Mouse (Mus musculus): Measurements from ENCODE around the gene Auts2. TPM values are rescaled to one million over a fixed set of nuclear protein-coding genes. Genes with fewer than 3 reads are reported as not detected.

Auts2 gene
- total RNA-seq, 2 experiments from 2014 or later, result 3.3 TPM; not detected in 1

DNA sequence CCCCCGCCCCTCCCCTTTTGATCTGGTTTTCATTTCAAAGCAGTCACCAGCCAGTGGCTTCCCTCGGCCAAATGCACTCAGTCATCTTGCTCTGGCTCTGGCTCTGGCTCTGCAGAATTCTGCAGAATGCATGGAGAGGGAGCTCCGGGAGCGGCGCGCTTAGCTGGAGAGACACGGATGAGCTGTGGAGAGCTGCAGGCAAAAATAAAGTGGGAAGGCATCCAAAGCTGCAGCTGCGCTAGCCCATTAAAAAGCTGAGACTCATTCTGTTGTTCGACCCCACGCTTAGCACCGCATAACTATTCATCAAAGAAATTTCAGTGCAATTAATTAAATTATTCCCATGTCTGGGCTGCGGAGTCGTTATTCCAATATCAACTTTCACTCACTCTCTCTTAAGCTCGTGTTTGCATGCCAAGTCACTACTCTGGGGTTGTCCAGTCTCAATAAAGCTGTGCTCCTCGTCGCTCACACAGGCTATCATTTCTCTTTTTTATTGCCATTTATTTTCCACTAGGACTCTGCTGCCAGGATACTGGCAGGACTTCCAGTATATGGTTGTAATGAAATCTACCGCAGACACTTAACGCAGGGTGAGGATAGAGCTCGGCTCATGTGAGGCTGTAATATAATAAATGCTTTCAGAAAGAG lies 468.3 kb downstream of the Auts2 start:
- ATAC-seq (replicated peaks; ENCODE audit: low FRiP score, low TSS enrichment, poor library complexity, severe bottlenecking), result no peak

- no peak for ATAC-seq (replicated peaks; ENCODE audit: low FRiP score, low TSS enrichment, poor library complexity, severe bottlenecking)
Observed at GRCm38 (mm10) chr5:132074360-132074723, 468.8 kb downstream of the Auts2 start.

DNA sequence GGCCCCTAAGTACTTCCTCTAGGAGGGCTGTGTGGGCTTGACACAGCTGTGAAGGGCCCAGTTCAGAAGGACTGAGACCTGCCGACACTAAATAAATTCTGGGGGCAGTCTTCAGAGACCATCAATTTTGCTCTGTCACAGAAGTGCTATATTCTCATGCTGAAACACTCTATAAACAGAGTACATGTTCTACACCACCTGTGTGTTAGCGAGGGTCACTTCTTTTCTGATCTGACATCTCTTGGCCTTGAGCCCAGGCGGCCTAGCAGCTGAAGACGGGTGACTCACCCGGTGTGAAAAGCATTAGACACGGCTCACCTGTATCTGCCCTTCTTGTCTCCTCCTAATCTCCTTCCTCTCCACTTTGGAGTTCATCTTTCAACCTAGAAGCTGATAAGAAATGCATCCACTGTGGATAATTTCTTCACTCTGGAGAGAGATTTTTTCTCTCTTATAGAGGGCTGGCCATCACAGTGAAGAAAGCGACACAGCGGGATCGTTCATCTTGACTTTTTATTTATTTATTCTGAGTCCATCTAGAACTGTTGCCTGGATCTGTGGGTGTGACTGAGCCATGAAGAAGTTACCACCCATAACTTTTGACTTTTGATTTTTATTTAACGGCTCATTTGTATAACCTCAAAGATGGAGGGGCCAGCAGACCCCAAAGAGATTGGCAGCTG lies 469.3 kb downstream of the Auts2 start:
- ATAC-seq (replicated peaks; ENCODE audit: low FRiP score, low TSS enrichment, poor library complexity, severe bottlenecking), result no peak

- ATAC-seq (replicated peaks; ENCODE audit: low FRiP score, low TSS enrichment, poor library complexity, severe bottlenecking), result no peak
Observed at GRCm38 (mm10) chr5:132072356-132072755, 470.8 kb downstream of the Auts2 start.

DNA sequence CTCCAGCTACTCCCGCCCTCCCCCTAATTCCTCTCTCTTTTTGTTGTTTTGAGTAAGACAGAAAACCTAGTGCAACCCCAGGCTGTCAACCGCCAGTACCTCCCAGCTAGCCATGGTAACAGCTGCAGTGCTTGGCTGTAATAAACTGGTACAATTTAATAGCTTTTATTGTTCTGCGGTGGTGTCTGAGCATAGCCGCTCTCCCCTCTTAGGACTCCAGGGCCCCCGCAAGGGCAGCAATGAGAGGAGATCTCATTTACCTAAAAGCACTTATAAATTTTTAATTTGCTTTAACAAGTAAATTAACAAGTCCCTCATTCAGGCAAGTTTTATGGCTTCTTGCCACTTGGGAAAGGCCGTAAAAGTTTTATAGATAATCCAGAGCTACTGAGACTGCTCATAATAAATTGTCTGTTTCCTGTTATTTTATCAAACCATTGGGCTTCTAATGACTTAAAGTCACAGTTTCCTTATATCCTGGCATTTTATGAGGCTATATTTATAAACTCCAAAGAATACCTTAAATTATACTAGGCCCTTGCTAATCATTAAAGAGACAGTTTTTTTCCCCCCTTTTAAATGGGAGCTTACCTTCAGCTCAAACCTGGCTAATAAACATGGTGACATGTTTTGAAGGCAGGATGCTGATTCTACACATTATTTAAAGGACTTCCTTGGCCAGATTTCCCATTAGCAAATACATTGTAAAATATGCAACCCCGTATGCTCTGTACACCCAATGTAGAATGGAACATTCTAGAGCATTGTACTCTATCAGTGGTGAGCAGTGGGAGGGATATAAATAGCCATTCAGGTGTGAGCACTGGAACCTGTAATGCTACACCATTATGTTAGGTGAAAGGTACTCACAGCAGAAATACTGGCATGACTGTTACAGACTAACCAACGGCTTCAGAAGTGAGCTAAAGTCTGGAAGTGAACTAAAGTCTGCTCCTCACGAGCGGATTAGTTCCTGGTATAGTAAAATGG lies 475.1 kb downstream of the Auts2 start:
- ATAC-seq (replicated peaks; ENCODE audit: low FRiP score, low TSS enrichment, poor library complexity, severe bottlenecking), result no peak

DNA sequence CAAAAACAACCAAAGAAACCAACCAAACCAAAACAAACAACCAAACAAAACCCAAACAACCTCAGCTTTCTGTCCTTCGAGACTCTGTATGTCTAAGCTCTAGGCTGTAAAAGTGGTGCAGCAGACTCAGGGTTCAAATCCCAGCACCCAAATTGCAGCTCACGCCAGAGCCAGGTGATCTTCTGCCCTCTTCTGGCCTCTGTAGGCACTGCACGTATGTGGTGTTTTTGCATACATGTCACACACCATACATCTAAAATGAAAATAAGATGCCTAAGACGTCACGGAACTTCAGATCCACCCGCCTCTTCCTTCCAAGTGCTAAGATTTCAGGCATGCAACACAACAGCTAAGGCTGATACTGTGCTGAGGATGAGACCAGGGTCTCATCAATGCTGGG lies 483.0 kb downstream of the Auts2 start:
- no peak for ATAC-seq (replicated peaks; ENCODE audit: low FRiP score, low TSS enrichment, poor library complexity, severe bottlenecking)

GRCm38 (mm10) chr5:132052637-132053036 lies 490.5 kb downstream of the Auts2 start:
- no peak for ATAC-seq (replicated peaks; ENCODE audit: low FRiP score, low TSS enrichment, poor library complexity, severe bottlenecking)

DNA sequence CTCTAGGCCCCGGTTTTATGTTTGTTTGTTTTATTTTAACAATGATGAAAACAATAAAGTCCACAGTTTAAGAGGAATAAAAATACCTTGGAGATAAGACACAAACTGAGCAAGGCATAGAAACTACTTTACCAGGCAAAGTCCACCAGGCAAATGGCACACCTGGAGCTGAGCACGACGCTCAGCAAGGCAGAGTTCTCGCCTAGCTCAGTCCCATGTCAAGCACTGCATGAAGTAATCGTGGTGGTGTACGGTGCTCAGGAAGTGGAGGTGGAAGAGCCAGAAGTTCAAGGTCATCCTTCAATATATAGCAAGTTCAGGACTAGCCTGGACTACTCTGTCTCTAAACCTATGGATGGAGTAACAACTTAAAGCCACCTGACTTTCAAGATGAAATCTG lies 503.6 kb downstream of the Auts2 start:
- ATAC-seq (replicated peaks; ENCODE audit: low FRiP score, low TSS enrichment, poor library complexity, severe bottlenecking), result no peak

DNA sequence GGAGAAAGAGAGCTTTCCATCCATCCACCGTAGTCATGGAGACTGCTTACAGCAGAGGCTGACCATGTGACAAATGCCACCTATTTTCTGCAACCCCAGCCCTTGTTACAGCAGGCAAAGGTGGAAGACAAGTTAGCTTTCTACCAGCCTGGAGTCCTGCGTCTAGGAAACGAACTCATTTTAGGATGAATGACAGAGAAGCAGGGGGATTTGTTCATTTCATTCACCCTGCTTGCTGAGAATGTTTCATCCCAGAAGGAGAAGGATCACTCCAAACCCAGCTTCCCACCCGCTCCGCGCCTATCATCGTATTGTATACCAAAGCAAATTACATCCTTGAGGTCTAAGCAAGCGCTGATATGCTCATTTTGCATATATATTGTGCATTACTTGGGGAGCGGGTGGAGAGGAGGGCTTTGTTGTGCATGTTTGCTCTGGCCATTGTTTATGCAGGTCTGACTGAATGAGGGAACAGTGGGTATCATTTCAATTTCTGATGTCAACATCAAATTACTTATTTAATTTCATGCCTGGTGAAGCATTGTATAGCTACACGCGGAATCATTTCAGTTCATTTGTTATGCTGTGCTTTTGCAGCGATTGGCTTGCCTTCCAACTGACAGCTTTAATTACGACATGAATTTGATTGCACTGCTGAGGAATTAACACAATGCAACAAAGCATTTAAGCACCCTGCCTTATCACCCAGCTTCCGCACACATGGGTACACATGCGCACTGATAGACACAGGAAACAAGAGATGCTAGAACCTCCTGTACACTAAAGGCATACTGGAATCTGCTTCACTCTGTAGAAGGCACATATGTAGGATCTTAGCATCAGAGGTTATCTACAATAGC lies 509.4 kb downstream of the Auts2 start:
- ATAC-seq (replicated peaks; ENCODE audit: low FRiP score, low TSS enrichment, poor library complexity, severe bottlenecking), result no peak

DNA sequence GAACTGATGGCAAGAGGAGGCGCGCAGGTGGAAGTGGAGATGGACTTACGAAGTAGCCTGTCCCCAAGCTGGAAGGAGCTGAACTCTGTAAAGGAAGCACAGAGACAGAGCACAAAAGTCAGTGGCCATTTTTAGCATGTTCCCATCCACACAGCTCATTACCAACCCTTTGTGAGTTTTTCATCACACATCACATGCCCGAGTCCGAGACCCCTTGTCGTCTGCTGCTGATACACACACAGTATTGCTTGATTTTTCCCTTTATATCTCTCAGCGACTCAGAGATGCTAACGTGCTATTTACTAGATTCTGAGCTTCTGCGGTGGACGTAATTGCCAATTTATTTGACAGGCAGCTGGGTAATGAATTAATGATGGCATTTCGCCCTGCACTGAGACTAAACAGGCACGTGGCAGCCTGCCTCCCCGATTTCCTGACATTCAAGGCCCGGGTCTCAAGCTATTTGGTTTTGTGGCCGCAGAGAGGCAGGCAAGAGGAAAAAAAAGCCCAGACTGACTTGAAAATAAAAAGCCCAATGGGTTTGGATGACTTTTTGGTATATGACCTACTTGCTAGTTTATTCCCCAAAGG lies 512.1 kb downstream of the Auts2 start:
- ATAC-seq (replicated peaks; ENCODE audit: low FRiP score, low TSS enrichment, poor library complexity, severe bottlenecking), result no peak

- ATAC-seq (replicated peaks; ENCODE audit: low FRiP score, low TSS enrichment, poor library complexity, severe bottlenecking), result no peak
Observed at GRCm38 (mm10) chr5:132029638-132030037, 513.5 kb downstream of the Auts2 start.

- ATAC-seq (replicated peaks; ENCODE audit: low FRiP score, low TSS enrichment, poor library complexity, severe bottlenecking), result no peak
Observed at GRCm38 (mm10) chr5:132029038-132029437, 514.1 kb downstream of the Auts2 start.

DNA sequence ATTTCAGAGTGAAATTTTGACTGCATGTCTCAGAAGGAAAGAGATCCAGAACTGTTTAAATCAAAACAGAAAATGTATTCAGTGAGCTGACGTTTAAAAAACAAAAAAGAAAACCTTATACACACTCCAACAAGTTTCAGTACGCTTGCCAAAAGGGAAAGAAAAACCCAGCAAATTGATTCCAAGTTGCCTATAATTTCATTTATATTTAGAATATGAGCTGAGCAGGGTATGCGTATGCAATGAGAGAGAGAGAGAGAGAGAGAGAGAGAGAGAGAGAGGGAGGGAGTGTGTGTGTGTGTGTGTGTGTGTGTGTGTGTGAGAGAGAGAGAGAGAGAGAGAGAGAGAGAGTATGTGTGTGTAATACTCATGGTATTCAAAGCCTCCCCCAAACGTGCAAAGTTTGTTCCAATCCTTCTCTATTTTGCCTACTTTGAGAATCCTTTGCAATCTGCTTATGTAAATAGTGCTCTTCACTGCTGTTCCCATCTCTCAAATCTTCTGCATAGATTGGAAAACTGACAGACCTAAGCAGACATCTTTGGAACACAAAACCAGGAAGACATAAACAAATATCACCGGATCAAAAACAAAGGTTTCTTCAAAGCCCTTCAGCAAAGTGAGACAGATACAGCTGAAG lies 515.2 kb downstream of the Auts2 start:
- ATAC-seq (replicated peaks; ENCODE audit: low FRiP score, low TSS enrichment, poor library complexity, severe bottlenecking), result no peak

DNA sequence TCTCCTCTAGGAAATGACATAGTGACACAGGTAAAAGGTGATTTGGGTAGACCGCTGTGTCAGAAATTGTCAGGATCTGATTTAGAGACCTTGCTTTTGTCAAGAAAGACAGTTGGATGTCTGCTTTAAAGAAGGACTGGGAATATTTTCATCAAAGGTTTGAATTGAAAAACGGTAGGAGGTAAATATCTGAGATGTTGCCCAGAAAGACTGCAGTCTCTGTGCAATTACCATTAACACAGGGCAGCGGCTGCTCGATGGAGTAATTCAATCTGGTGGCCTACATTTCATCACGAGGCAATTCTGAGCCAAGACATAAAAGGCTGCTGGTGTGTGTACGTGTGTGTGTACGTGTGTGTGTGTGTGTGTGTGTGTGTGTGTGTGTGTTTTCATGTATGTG lies 529.8 kb downstream of the Auts2 start:
- no peak for ATAC-seq (replicated peaks; ENCODE audit: low FRiP score, low TSS enrichment, poor library complexity, severe bottlenecking)

- ATAC-seq (replicated peaks; ENCODE audit: low FRiP score, low TSS enrichment, poor library complexity, severe bottlenecking), result no peak
Observed at GRCm38 (mm10) chr5:132011795-132012194, 531.3 kb downstream of the Auts2 start.

GRCm38 (mm10) chr5:132008703-132009222 lies 534.4 kb downstream of the Auts2 start:
- ATAC-seq (replicated peaks; ENCODE audit: low FRiP score, low TSS enrichment, poor library complexity, severe bottlenecking), result no peak

DNA sequence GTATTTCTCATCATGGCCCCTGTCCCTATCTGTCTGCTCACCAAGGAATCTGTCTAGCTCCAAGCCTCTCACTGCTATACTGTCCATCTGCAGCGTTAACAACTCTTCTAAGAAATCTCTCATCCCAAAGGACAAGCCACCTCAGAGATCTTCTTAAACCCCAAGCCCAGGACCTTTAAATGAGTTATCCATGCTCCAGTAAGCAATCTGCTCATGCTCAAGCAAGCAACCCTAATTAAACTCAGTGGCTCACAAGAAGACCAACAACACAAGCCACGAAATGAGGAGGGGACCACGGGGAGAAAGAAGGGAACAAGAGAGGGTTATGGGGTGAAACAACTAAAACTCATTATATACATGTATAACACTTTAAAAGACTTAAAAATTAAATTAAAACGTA lies 535.2 kb downstream of the Auts2 start:
- ATAC-seq (replicated peaks; ENCODE audit: low FRiP score, low TSS enrichment, poor library complexity, severe bottlenecking), result no peak

DNA sequence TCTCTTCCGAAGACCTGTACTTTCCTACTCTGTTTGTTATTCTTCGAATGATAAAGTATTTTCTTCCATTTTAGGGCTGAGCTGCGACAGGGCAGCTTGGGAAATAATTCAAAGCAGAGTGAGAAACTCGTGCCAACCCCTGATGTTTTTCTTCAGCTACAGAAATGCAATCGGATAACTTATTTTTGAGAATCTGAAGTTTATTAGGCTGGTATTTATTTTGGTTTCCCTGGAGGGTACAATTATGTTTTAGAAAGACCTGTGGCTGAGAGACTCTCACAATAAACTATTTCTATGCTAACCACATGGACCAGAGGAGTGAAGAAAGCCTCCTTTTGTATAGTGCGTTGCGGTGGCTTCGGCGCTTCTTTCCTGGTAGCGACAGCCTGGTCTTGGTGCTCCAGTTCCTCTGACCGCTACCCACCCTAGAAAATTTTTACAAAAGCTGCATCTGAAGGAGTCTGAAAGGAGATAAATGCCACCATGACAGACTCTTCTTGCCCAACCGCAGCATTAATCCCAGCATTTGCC lies 550.4 kb downstream of the Auts2 start:
- ATAC-seq (replicated peaks; ENCODE audit: low FRiP score, low TSS enrichment, poor library complexity, severe bottlenecking), result no peak

All from megakaryocyte-erythroid progenitor cell, adult 5-6 weeks (primary cell).